Mouse (Mus musculus): ENCODE results near the gene Itpripl2.

Gene Itpripl2

DNA sequence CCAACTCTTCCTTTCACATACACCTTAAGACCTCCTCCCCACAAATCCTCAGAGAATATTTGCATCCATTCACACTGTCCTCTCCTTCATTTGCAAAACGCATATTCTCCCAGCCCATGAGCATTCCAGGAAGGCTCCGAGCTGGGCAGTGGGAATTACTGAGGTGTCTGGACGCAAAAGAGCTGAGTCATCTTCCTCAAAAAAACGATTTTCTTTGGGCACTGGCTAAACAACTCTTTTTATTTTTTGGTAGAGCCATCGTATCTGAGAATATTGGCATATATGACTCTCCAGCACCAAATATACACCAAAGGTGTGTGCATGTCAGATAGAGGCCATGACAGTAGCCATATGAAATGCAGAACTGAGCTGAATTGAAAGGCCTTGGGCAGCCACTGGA is 4.9 kb downstream of the Itpripl2 start:
- DNase-seq: no peak

DNA sequence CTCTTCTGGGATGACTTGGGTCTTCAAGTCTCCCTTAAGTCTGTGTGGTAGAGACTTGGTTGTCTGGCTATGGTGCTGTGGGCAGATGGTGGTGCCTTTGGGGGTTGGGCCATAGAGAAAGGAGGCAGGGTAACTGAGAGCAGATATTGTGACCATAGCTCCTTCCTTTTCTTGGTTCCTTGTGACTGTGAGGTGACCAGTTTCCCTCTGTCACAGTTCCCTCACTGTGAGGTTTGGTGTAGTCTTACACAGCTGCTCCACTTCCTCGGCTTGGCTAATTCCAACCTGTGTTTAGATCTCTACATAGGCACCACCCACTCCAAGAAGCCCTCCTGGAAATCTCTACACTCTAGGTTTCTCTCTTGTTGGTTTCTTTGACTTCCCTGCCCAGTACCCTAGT is 7.8 kb downstream of the Itpripl2 start:
- no peak for DNase-seq

DNA sequence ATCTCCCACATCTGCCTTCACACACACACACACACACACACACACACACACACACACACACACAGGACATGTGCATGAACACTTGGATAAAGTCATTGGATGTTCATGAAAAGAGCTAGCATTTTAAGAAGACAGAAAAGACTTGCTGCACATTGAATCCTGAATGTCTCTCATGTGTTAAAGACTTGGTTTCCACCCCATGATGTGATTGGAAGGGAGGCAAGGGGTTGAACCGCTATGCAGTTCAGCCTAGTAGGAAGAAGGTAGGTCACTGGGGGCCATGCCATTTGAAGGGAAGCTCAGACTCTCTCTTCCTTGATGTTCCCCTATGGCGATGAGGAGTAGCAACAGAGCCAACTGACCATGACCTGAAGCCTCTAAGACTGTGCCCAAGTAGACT is 9.8 kb downstream of the Itpripl2 start:
- no peak for DNase-seq

DNA sequence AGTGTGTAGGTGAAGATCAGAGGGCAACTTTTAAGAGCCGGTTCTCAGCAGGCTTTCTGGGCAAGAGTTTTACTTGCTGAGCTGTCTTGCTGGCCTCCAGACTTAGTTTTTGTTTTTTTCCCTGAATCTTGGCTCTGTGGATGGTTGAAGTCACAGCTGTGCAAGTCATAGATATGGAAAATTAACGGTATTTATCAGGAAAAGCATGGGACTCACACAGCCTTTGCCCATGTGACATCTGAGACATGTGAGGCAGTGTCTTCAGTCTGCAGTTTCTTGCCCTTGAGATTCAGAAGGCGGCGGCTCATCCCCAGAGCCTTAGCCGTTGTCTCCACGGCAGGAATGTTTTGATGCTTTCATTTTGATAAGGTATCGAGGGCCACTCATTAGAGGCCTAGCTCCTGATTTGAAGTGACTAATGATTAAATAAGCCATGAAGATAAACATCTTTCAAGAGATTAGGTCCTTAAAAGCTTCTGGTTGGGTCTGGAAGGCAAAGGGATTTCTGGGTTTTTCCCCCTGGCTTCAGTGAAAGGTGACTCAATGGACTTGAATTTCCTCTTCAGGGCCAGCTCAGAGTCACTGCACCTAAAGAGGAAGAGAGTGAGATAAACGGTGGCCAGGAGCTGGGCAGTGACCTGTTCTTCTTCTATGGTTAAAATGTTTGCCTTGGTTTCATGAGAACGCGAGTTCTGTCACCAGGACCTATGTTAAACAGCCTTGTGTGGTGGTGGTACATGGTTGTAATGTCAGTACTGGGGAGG is 10.5 kb downstream of the Itpripl2 start:
- no peak for DNase-seq

DNA sequence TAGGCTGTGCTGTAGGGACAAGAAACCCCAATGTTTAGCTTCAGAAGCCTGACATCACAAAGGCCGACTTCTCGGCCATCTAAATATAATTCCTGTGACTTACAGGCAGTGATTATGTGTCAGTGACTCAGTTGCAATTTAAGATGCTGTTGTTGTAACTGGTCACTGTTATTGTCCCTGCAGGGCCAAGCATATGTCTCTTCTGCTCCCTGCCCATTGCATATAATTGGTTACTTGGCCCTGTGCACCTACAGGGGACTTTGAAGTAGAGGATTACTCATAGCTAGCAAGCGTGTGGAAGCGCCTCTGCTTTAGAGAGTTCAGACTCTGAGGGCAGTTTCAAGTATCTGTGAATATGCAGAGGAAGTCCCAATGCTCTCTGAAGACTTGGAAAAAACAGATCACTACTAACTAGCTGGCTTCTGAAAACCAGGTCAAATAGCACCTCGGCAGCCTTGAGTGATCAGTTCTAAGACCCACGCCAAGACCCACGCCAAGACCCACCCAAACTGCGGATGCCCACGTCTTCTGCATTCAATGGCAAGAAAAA is 11.5 kb downstream of the Itpripl2 start:
- DNase-seq: no peak

DNA sequence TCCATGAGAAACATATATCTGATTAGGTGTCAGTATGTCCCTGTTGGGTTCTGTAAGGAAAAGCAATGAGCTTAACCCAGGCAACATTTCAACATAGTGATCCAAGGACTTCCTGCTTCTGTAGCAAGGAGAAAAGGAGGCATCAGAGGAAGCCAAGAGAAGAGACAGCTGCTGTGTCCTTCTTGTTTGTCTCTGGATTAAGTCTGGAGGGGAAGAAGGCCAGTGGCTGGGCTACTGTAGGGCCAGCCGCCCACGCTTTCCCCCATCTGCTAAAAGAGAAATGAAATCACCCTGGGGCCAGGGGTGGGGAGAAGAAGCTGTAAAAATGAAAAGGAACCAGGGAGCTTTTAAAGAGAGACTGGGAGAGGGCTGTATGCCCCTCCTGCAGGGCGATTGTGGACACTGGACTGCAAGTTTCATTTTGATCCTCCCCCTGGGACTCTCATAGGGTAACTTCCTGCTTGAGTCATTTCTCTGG is 12.9 kb downstream of the Itpripl2 start:
- DNase-seq: no peak

DNA sequence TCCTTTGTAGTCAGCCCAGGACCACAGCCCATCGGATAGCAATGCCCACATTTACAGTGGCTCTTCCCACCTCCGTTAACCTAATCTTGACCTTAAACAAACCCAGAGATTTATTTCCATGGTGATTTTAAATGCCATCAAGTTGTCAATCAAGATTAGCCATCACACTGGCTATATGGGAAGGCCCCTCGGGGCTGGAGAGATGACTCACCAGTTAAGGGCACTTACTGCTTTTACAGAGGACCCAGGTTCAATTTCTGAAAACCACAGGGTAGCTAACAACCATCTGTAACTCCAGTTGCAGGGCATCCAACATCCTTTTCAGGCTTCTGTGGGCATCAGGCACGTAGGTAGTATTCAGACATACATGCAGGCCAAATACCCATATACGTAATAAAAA is 15.3 kb downstream of the Itpripl2 start:
- no peak for DNase-seq

DNA sequence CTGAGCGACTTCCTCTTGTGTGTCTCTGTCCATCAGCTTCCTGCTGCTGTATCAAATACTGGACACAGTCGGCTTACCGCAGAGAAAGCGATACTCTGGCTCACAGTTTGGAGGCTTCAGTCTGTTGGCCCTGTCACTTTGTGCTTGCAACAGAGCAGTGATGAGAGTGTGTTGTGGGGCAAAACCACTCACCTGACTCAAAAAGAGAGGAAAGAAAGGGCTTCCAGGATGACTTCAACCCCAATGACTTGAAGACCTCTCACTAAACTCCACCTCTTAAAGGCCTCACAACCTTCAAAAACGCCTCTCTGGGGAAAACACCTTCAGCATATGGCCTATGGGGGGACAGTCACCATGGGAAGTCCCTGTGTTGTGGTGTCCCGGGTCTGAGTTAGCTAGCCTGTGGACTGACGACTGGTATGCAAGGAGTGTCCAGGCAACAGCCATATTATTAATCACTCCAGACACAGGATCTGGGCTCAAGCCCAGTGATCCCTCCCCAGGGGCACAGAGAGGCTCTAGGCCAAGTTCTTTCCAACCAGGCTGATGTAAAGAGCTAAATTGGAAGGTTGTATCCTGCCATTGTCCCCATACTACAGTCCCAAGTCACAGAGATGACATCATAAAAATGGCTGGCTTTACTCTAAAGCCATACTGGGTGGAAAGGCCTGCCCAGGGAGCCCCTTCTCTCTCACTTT is 16.6 kb downstream of the Itpripl2 start:
- DNase-seq: no peak

DNA sequence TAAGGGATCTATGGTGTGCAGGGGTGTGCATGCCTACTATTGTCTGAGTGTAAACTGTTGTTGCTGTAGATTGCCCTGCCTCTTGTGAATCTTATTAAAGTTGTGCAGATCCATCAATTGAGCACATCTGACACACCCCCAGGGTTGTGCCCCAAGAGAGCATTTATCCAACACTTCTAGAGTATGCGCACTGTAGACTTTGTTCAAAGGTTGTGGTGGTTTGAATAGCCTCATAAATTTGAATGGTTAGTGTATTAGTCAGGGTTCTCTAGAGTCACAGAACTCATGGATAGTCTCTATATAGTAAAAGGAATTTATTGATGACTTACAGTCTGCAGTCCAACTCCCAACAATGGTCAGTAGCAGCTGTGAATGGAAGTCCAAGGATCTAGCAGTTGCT is 18.9 kb downstream of the Itpripl2 start:
- DNase-seq: no peak

DNA sequence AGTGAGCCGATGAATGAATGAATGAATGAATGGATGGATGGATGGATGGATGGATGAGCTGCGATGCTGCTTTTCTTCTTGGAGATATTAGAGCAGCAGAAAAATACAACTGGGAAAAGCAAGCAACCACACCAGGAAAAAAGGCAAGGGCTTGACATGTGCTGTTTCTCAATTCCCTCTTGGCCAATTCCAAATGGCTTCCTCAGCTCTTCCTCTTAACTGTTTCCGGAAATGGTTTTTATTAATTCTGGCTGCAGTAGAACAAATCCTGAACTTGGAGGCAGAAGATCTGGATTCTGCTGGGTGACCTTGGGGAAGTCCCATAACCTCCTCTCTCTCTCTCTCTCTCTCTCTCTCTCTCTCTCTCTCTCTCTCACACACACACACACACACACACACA is 23.7 kb downstream of the Itpripl2 start:
- no peak for DNase-seq

DNA sequence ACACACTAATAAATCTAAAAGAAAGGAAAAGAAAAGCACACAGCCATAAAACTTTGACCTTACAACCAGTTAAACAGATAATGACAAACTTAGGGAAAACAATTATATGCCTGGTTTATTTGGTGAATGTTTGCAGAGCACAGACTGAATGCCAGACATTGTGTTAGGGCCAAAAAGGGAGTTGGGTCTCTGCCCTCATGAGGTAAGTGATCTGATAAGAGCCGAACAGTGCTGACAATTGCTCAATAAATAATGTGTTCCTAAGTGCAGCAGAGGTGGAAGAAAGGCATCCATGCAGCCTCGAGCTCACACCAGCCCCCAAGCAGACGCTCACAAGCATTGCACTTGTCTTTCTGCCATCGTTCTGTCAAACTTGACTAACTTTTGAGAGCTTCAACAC is 27.3 kb downstream of the Itpripl2 start:
- DNase-seq: no peak

DNA sequence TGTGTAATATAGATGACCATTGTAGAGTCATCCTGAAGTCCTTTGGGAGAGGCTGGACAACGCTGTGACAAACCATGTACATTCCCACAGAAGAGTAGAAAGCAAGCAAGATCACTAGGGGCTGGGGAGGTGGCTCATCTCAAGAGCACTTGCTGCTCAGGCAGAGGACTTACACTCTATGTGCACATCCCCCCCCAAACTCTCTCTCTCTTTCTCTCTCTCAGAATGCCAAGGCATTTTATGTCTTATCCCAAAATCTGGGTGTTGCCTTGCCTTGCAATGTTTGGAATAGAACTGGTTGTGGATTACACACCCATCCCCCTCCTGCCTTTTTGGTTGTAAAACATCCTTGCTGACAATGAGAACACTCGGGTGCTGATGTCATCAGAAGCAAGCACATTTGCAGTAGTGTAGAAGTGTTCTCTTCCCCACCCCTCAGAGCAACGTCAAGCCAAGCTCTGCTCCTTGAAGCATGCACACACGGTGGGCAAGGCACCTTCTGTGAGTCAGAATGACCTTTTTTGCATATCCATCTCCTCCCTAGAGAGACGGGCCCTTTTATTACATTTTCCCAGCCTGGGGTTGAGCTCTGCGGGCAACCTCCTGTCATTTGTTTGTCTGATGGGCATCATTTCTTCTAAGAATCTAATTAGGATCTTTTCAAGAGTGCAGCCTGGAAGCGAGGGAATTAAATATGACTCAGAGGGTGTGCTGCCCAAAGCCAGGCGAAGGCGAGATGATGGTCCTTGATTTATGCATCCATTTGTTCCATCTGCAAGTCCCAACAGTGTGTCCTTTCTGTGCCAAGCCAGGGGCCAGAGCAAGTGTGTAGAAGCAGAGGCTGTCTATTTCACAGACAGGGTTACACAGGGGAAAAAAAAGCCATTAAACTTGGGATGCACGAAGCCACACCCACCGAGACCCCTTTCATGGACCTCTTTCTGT is 28.7 kb downstream of the Itpripl2 start:
- no peak for DNase-seq

DNA sequence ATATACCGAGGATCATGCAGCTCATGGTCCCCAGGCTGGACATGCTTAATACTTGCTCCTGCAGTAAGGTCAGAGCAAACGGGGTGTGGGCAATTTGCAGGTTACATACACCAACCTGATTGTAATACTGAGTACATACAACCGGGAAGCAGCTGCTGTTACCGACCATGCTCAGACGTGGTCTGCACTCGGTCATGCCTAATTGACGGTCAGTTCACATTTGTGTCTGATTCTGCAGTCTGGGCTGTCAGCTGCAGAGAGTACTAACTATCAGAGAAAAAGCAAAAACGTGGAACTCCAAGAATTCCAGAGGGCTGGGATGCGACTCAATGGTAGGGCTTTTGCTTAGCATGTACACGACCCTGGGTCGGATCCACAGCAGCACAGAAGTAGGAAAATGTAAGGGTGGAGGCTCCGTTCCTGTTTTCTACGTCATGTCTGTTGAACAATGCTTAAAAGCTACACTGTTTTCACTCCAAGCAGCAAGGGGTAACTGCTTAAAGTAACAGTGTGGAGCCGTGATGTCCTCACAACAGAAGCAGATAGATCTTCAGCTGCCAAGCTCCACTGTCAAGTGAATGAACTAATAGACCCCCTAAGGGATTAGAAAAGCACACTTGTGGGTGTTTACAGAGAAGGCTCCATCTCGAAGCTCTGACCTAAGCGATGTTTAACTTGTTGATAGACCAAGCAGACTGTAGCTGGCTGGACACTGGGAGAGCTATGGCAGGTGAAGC is 30.2 kb downstream of the Itpripl2 start:
- DNase-seq: no peak

DNA sequence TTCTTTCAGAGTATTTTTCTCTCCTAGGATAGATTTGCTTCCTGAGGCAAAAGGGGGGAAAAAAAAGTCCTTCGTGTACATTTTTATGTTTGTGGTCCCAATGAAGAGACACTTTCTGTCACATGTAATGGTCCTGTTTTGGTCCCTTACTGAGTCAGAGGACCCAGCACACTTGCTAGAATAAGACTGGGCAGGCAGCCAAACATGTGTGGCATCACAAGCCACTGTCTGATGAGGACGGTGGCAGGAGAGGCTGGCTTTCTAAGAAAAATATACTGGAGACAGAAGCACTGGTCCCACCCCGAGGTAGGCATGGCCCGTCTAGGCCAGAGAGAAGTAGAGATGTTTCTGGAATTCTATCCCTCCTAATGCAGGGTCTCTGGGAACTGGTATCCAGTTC is 38.1 kb downstream of the Itpripl2 start:
- DNase-seq: no peak

DNA sequence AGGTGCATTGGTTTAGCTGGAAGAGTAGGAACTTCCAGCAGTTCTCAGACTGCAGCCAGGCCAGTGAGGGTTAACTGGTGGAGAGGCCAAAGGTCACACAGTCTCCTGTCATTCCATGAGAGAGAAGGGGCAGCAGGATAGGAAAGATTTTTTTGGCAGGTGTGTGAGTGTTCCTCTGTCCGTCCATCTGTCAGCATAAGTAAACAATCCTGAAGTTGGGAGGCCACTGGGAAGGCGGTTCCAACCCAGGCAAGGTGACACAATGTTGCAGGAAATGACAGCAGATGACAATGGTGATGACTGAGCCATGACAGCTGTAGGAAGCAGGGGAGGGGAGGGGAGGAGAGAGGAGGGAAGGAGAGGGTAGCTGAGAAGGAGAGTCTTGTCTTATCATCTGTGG is 38.8 kb downstream of the Itpripl2 start:
- DNase-seq: no peak

DNA sequence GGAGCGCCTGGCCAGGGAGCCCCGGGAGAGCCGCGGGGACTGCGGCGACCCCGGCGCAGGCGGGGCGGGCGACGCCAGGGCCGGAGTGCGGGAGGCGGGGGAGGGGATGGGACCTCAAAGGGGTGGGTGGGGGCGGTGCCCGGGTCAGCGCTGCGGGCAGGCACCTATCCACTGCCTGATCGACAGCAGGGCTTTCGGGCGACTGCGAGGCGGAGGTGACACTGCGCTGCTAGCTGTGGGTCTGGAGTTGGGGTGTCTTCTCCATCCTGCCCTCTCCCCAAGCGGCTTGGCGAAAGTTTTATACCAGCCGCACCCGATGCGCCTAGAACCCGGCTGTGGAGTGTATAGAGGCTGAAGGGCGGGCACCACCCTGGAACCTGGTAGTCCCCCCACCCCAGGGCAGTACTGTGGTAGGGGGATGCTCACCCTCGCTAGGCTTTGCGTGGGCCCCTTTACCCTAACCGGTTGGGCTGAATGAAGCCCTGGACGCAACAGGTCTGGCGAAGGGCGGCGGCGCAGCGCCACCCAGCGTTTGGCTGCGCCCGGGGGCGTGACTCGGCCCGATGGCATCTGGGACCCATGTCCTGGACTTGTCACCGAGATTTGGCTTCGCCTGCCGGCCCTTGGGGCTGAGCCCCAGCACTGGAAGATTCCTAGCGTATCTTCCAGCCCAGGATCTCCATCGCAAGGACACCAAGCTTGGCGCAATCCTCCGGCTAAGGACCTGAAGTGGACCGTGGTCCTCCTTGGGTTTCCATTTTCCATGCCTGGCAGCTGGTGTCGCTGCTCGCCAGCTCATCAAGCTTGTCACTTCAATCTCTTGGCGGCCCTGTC is 43.4 kb downstream of the Itpripl2 start, which contains the start of gene Syt17:
Syt17 (minus strand) TSS at position 89 of the 834 bp plus-strand sequence.
- DNase-seq: peak; percentile 32

DNA sequence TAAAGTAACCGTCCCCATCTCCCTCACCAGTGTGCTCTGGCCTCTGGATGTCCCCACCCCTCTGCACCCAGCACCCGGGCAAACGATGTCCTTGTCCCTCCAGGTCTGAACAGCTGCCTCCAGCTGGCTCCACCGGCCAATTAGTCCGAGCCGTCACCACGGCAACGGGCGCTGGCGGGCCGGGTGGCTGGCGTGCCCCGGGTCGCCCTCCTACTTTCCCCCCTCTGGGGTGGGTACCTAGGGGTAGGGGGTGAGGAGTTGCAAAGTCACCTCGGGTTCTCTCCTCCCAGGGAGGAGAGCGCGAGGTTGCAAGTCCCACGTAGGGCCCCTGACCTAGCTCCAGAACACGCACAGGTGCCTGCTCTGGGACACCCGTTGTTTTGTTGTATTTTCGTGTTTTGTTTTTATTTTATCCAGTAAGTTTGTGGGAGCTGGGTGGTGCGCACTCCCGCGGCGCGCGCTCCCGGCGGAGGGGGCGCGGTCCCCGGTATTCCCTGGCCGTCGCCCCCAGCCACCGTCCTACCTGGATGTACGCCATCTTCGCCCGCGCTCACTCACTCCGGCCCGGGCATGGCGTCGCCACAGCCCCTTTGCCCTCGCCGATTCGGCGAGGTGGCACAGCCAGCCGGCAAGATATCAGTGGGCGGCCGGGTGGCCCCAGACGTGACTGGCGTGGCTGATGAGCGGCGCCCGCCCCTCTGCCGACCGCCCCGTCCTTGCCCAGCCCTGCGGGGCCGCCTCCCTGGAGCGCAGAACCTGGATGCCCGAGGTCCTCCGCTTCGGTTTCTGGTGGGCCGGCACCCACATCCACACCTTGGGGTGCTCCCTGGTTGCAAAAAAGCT is 44.3 kb downstream of the Itpripl2 start:
- no peak for DNase-seq

DNA sequence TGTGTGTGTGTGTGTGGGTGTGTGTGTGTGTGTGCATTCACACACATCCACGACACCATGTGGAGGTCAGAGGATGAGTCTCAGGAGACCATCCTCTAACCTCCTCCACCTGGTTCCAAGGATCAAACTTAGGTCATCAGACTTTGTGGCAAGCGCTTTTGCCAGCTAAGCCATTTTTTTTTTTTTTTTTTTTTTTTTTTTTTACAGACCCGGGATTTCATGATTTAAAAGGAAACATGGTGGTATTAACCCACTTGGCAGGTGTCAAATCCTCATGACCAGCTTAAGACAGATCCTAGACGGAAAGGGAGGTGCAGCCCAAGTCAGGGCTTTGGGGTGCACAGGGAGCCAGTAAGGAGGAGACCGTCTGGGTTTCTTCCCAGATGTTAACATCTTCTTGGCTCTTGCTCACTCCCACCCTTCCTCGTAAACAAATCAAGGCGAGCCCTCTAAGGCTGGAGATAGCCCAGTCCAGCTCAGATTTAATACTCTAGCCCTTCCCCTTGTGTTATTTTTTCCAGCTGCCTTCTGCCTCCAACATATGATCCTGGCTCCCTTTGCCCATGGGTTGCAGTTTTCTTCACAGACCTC is 47.8 kb downstream of the Itpripl2 start:
- DNase-seq: no peak

DNA sequence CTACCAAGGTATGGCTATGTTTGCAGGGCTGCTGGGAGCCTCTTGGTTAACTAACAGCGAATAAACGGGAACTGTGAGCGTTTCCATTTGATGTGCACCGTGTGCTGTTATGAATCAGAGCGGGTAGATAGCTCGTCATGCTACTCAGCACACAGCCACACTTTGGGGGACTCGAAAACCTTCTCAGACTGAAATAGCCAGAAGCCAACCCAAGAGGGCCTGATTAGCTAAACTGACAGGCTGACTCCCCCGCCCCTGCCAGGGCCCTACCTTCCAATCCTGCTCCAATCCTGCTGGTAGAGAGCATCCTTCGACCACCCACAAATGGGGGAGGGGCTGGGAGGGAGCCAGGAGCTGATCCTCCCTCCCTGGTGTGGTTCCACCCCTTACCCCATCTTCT is 48.4 kb downstream of the Itpripl2 start:
- no peak for DNase-seq

DNA sequence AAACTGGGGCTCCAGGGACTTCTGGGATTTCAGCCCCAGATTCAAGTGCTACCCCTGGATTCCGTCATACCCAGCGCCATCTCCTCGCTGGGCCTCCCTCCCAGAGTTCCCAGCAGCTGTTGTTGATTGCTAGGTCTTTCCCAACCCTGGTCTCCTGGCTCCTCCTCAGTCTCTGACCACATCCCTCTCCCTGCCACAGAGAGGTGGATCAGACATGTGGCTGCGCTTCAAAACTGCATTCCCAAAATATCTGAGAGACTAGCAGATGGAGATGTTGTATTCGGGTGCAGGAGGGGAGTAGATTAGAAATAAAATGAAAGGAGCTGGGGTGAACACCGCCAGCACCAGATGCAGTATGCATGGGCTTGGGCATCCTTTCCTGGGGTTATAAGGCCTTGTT is 50.2 kb downstream of the Itpripl2 start:
- no peak for DNase-seq
